Mouse (Mus musculus) intestine, embryonic 16.5 days (tissue): Measurements from ENCODE around the gene Gm21976. TPM values are rescaled to one million over a fixed set of nuclear protein-coding genes. Genes with fewer than 3 reads are reported as not detected.

Experiments
- ATAC-seq: fragments of 200-750 bp; cut with Nextera tagmentation; 2 replicates; pipeline ENCODE4 v1.8.0; 2017; ENCODE audit warnings: moderate TSS enrichment, moderate library complexity
- H3K27ac ChIP-seq: fragments of 300-500 bp; sonication (generic); 2 replicates; pipeline ENCODE4 v1.5.1; 2014; ENCODE audit warnings: mild to moderate bottlenecking, low read length
- H3K27me3 ChIP-seq: fragments of 300-500 bp; sonication (generic); replicated peaks from 2 replicates; pipeline ENCODE4 v1.6.1; 2014; ENCODE audit warnings: low read length, control low read depth, mixed read lengths; ENCODE audit not compliant: control insufficient read depth, insufficient read depth
- H3K36me3 ChIP-seq: fragments of 300-500 bp; sonication (generic); 2 replicates; pipeline ENCODE4 v1.6.1; 2014; ENCODE audit warnings: low read length, control low read depth; ENCODE audit not compliant: control insufficient read depth, insufficient read depth
- H3K4me1 ChIP-seq: fragments of 300-500 bp; sonication (generic); 2 replicates; pipeline ENCODE4 v1.6.1; 2014; ENCODE audit warnings: low read length, control low read depth, mixed read lengths; ENCODE audit not compliant: control insufficient read depth, insufficient read depth
- H3K4me2 ChIP-seq: fragments of 300-500 bp; sonication (generic); 2 replicates; pipeline ENCODE4 v1.6.1; 2014; ENCODE audit warnings: low read depth, low read length, control low read depth
- H3K4me3 ChIP-seq: fragments of 300-500 bp; sonication (generic); 2 replicates; pipeline ENCODE4 v1.5.1; 2014; ENCODE audit warnings: mild to moderate bottlenecking, low read length
- H3K9ac ChIP-seq: fragments of 300-500 bp; sonication (generic); 2 replicates; pipeline ENCODE4 v1.6.1; 2014; ENCODE audit warnings: low read depth, low read length
- H3K9me3 ChIP-seq: fragments of 300-500 bp; sonication (generic); 2 replicates; pipeline ENCODE4 v1.6.1; 2016; ENCODE audit warnings: low read length, control low read depth; ENCODE audit not compliant: control insufficient read depth
- WGBS: fragments of 180-500 bp; shearing (Covaris S2); extraction: QIAGEN DNeasy Blood & Tissue Kit; methylation state at CpG from one replicate; pipeline ENCODE4 v1.1.7; 2014; 5-methylcytosine and 5-hydroxymethylcytosine counted together
- polyA plus RNA-seq: library from polyadenylated mRNA; unstranded; fragments of >200 nt; fragmentation: Nextera tagmentation; extraction: Ambion mirVana; gene quantifications from 2 replicates; pipeline ENCODE4 v1.2.1, GENCODE M21; 2015

Gene Gm21976
- polyA plus RNA-seq, 1 experiment from 2014 or later: not detected

DNA sequence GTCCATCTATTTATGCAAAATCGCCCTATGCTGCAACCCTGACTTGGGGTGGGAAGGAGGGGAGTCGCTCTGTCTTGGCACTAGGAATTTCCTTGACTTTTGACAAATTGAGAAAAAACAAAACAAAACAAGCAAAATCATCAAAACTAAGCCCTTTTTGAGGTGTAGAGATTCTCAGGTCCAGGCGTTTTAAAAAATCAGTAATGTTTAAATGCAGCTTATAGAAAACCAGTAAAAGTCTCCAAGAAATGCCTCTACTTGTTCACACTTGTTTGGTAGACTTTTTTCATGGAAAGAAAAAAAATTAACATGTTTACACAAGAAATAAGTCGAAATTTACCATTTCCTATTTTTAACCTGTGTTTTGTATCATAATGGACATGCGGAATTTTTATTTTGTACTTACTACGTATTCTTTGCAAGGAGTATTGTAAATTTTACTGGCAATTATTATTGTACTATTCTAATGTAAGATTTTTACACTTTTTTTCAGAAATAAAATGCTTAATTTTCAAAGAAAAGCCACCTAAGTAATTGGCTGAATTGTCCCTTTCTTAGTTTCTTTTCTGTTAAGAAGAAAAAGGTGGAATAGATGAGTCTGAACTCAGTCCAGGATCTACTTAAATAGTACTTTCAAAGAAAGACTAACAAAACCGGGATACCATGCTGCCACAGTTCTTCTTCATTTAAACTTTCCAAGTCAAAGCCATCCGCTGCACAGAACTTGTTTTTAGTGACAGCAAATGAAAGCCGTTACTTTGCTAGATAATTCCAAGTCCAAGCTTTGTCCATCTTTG, 76.7 kb downstream of the Gm21976 start:
- no peaks in the 10 kb centered on the region for H3K36me3 ChIP-seq
- no peak overlapping the region for H3K27ac ChIP-seq
- H3K9ac ChIP-seq: no peak overlapping the region
- H3K9me3 ChIP-seq: no peaks in the 10 kb centered on the region
- peaks cover 24% of the 10 kb centered on the region for H3K4me1 ChIP-seq
- no peak overlapping the region for H3K4me2 ChIP-seq
- WGBS: 6% methylated on average over 9 of the region's 9 CpGs
- peaks cover 77% of the 10 kb centered on the region for H3K27me3 ChIP-seq
- no peak for ATAC-seq
- peak overlapping the region; percentile 51; the same call in 1 of the 2 replicates for H3K4me3 ChIP-seq

Other genes starting within 250 kb of the Gm21976 start
- 14.2 and 15.1 TPM in 2 replicates for gene Arhgef28, start 73.4 kb upstream of the Gm21976 start, polyA plus RNA-seq
- 29.7 and 30.8 TPM in 2 replicates for gene Utp15, start 16.8 kb upstream of the Gm21976 start, polyA plus RNA-seq
- gene Ankra2, start 16.8 kb upstream of the Gm21976 start, polyA plus RNA-seq: 17.2 and 17.8 TPM in 2 replicates
- gene Btf3, start 37.1 kb downstream of the Gm21976 start, polyA plus RNA-seq: 549 and 610 TPM in 2 replicates
- gene Foxd1, start 74.4 kb downstream of the Gm21976 start, polyA plus RNA-seq: 0.02 TPM in 1 of 2 replicates, not detected in the other
- 1.3 and 2.5 TPM in 2 replicates for gene Gm10320, start 212.1 kb downstream of the Gm21976 start, polyA plus RNA-seq